Comparison of ENCODE assay signal across 9 mouse cellular contexts in genomic region chr6:54228421-54228820, GRCm38 (mm10).
DNase-seq lines count a peak whose midpoint lies in the region; ATAC-seq lines count a peak whose summit lies in the region.
"Had no signal": no experiment of that assay in that cellular context is flagged by ENCODE, and none has a peak within 500 bp of the region (broad histone marks: within the 10 kb centered on the region; RNA-seq: fewer than 3 reads in every experiment).

No protein-coding gene starts in this region.

- no peak overlapping the region for H3K4me3 ChIP-seq in midbrain, embryonic 10.5 days
- no peak overlapping the region for H3K4me3 ChIP-seq in midbrain, embryonic 13.5 days (replicated peaks)
- H3K4me3 ChIP-seq in limb, embryonic 10.5 days: no peak overlapping the region
- H3K4me3 ChIP-seq: limb, embryonic 15.5 days had no signal

- H3K4me1 ChIP-seq in midbrain, embryonic 10.5 days: peaks cover 37% of the 10 kb centered on the region
- peaks cover 23% of the 10 kb centered on the region for H3K4me1 ChIP-seq in midbrain, embryonic 13.5 days (replicated peaks)
- peaks cover 32% of the 10 kb centered on the region for H3K4me1 ChIP-seq in limb, embryonic 10.5 days

- no peak overlapping the region for H3K9ac ChIP-seq in midbrain, embryonic 13.5 days (replicated peaks)
- H3K9ac ChIP-seq: limb, embryonic 15.5 days had no signal

- H3K4me2 ChIP-seq in midbrain, embryonic 13.5 days (replicated peaks): no peak overlapping the region
- H3K4me2 ChIP-seq: limb, embryonic 15.5 days had no signal

- peak overlapping the region; percentile 63 for H3K27ac ChIP-seq in midbrain, embryonic 10.5 days (replicated peaks)
- no peak overlapping the region for H3K27ac ChIP-seq in midbrain, embryonic 13.5 days
- peak overlapping the region; percentile 72 for H3K27ac ChIP-seq in limb, embryonic 10.5 days
- H3K27ac ChIP-seq: limb, embryonic 15.5 days had no signal

- 41% methylated on average over 9 of the region's 9 CpGs for WGBS in midbrain, embryonic 10.5 days
- WGBS in midbrain, embryonic 13.5 days: 47% methylated on average over 9 of the region's 9 CpGs
- WGBS in limb, embryonic 10.5 days: 72% methylated on average over 9 of the region's 9 CpGs

- DNase-seq in midbrain, embryonic 10.5 days (ENCODE audit: low spot score): no peak
- DNase-seq in forelimb bud, embryonic 11.5 days (ENCODE audit: low read depth, low spot score): peak; percentile 16
- DNase-seq in kidney, adult 9 months: peak; percentile 67
- DNase-seq in limb, embryonic 10.5 days (ENCODE audit: low spot score): no peak
- no peak for DNase-seq in urinary bladder, postnatal 10 days (ENCODE audit: low spot score)
- no peak for DNase-seq in retina, postnatal 1 day
- DNase-seq in left cerebral cortex, postnatal 25 days (ENCODE audit: low spot score in 2 of 2): no peak

- H3K27me3 ChIP-seq in midbrain, embryonic 10.5 days (ENCODE audit: low read depth, poor library complexity, severe bottlenecking): peaks cover 58% of the 10 kb centered on the region
- peaks cover 38% of the 10 kb centered on the region for H3K27me3 ChIP-seq in midbrain, embryonic 13.5 days
- no peaks in the 10 kb centered on the region for H3K27me3 ChIP-seq in limb, embryonic 10.5 days (ENCODE audit: low read depth, poor library complexity, severe bottlenecking)
- H3K27me3 ChIP-seq: limb, embryonic 15.5 days had no signal

- H3K9me3 ChIP-seq in midbrain, embryonic 10.5 days (replicated peaks): no peaks in the 10 kb centered on the region
- H3K9me3 ChIP-seq in midbrain, embryonic 13.5 days: no peaks in the 10 kb centered on the region
- no peaks in the 10 kb centered on the region for H3K9me3 ChIP-seq in limb, embryonic 10.5 days (replicated peaks)
- H3K9me3 ChIP-seq: limb, embryonic 15.5 days had no signal

- intact Hi-C loops in left cerebral cortex, postnatal 25 days (cut with DNase I): loop anchor here (2.0 to 5.0 kb wide), 4 partner anchors 194 to 446 kb away; no protein-coding TSS in a partner anchor

- H3K36me3 ChIP-seq in midbrain, embryonic 10.5 days: no peaks in the 10 kb centered on the region
- H3K36me3 ChIP-seq in midbrain, embryonic 13.5 days: no peaks in the 10 kb centered on the region
- no peaks in the 10 kb centered on the region for H3K36me3 ChIP-seq in limb, embryonic 10.5 days
- H3K36me3 ChIP-seq: limb, embryonic 15.5 days had no signal

- ATAC-seq in midbrain, embryonic 13.5 days: no peak

Comparison
In these comparisons a context has a peak if more than half of its experiments do, and no peak if none do; other contexts are left out.
1. DNase-seq: peak in forelimb bud, embryonic 11.5 days (single experiment) and kidney, adult 9 months (single experiment); none in midbrain, embryonic 10.5 days (single experiment), limb, embryonic 10.5 days (single experiment), urinary bladder, postnatal 10 days (single experiment), retina, postnatal 1 day (single experiment) and left cerebral cortex, postnatal 25 days (0 of 2).